Mouse (Mus musculus): ENCODE results near the gene Ankrd61.
A peak's percentile ranks its signal among the peaks of the same experiment; 100 is the strongest.

The Ankrd61 gene

GRCm38 (mm10) chr5:143893396-143893795, 4.1 kb downstream of the Ankrd61 start:
- peak; percentile 67 to 75 for DNase-seq (ENCODE audit: low spot score in 2 of 2)

DNA sequence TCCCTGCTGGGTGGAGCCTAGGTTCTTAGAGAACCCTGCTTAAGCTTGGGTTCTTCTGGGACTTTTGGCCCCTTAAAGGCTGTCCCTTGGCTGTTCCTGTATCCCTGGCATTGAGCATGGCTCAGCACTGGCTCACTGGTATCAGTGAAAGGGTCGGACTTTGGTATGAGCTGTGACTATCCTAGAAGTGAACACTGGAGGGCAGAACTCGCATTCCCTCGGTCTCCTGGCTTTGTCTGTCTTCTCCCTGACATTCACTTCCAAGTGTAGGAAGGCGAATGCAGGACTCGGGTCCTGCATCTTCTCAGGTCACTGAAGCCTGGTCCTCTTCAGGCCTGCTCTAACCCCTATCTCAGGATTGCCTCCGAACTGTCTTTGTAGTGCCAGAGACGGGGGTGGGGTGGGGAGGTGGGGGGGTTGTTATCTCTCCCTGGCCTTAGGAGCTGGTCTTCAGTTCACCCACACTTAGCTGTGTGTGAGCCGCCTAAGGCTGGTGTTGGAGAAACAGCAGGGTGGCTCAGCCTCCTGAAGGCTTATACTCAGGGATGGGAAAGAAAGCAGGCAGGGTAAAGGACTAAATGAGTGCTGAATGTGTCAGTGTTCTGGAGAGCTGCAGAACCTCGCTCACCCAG, 5.1 kb downstream of the Ankrd61 start:
- no peak for DNase-seq (ENCODE audit: low spot score in 2 of 2)

GRCm38 (mm10) chr5:143890741-143891140, 6.7 kb downstream of the Ankrd61 start:
- no peak for DNase-seq (ENCODE audit: low spot score in 2 of 2)

GRCm38 (mm10) chr5:143885274-143885673, 12.2 kb downstream of the Ankrd61 start:
- no peak for DNase-seq (ENCODE audit: low spot score in 2 of 2)

DNA sequence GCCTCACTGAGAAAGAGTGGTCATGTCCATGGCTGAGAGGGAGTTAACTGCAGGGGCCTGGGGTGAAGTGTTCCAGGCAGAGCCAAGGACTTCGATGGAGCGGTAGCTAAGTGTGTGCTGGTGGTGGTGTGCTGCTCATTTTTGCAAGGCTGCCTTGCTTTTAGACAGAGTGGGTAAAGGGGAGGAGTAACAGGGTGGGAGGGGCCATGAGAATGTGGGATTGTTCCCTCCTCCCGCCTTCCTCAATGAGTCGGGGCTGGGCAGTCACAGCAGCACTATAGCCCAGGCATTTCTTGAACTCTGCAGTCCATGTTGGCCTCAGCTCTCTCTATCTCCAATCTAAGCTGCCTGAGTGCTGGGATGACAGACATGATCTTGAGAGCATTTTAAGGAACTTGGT, 22.9 kb downstream of the Ankrd61 start:
- no peak for DNase-seq (ENCODE audit: low spot score in 2 of 2)

- DNase-seq (ENCODE audit: low spot score in 2 of 2) = no peak
Observed at GRCm38 (mm10) chr5:143871547-143872169, 25.8 kb downstream of the Ankrd61 start.
